Mouse (Mus musculus): ENCODE results near the gene Ctps.

DNA sequence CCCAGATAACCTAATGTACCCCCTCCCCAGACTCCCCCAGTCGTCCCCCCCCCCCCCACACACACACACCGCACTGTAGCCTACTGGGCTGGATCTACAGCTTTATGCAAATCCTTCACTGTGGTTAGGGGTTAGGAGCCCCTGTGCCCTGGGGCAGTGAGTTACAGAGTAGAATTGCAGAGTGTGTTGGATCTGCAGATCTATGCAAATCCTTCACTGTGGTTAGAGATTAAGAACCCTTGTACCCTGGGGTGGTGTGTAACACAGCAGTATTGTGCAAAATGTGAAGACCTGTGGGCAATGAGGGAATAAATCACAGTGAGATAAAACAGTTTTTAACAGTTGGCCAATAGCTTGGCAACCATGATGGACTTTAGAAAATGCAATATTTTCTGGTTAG is 28.8 kb upstream of the Ctps start:
- TF ChIP-seq CTCF (IDR thresholded peaks at IDR 0.05) (no peak), EP300 (IDR thresholded peaks at IDR 0.05; ENCODE audit: insufficient read depth, low read depth, low read length) (no peak), POLR2A (IDR thresholded peaks at IDR 0.05; ENCODE audit: insufficient read depth, low read depth, low read length) (no peak)

Measured in heart, adult 2 months (tissue).